Mouse (Mus musculus): ENCODE measurements around the gene Notch3.

The Notch3 gene

GRCm38 (mm10) chr17:32165803-32166595, 653 bp downstream of the Notch3 start:
- DNase-seq (ENCODE audit: low read depth) = no peak

- DNase-seq (ENCODE audit: low read depth) = no peak
Measured at GRCm38 (mm10) chr17:32165266-32165802, 1.3 kb downstream of the Notch3 start.

GRCm38 (mm10) chr17:32164780-32165179, 1.9 kb downstream of the Notch3 start:
- DNase-seq (ENCODE audit: low read depth) = no peak

GRCm38 (mm10) chr17:32163910-32164650, 2.6 kb downstream of the Notch3 start:
- no peak for DNase-seq (ENCODE audit: low read depth)

DNA sequence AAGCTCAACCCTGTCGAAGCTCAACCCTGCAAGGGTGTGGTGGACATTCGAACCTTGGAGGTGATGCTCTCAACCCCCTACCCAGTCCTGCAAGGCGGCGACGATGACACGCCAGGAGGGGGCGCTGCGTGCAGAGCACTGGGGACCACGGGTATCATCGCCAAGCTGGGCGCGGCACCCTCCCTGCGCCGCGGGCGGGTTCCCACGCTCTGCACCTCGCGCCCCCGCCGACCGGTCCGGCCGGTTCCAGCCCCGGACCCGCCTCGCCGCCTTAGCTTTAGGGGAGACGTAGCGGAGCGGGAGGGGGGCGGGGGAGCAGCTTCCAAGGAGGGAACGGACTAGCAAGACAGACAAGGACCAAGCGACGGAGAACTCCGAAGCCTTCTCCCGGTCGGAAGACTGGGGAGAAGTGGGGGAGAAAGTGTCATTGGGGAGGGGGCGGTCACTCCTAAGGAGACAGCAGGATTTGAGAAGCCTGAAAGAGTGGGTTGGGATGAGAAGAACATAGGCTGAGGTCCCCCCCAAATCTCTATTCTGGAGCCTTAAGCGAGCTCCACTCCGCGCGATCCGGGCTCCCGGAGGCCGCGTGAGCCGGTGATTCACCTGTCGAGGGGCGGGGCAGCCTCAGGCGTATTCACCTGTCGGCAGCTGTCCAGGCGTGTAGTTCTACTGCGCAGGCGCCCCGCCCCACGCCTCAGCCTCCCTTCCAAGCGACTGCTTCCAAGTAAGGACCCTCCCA, 4.4 kb downstream of the Notch3 start:
- no peak for DNase-seq (ENCODE audit: low read depth)

DNA sequence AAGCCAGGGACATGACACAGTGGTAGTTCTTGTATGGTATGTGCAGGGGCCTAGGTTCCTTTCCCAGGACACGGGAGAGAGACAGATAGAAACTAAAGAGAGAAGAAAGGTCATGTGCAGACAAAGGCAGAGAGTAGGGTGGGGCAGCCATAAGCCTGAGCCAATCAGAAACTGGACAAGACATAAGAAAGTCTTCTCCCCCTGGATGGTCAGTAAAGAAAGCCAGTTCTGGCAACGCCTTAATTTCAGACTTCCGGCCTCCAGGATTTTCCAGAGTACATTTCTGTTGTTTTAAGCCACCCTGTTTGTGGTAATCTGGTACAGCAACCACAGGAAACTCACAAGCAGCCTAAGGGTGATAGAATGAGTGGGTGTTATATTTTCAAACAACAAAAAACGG, 5.8 kb downstream of the Notch3 start:
- no peak for DNase-seq (ENCODE audit: low read depth)

DNA sequence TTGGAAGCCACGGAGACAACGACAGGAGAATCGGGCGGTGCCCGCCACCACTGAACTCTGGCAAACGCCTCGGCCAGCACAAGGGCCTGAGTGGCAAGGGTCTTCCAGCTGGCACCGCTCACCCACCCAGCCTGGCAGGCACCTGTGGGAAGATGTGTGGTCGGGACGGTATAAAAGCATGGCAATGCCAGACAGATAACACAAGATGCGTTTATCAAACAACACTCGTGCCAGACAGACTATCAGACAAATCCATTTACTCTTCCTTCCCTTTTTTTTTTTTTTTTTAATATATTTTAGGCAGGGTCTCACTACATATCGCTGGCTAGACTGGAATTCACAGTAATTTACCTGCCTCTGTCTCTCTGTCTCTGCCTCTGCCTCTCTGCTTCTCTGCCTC, 7.8 kb downstream of the Notch3 start:
- no peak for DNase-seq (ENCODE audit: low read depth)

GRCm38 (mm10) chr17:32146718-32147117, 19.9 kb downstream of the Notch3 start:
- DNase-seq (ENCODE audit: low read depth) = no peak

DNA sequence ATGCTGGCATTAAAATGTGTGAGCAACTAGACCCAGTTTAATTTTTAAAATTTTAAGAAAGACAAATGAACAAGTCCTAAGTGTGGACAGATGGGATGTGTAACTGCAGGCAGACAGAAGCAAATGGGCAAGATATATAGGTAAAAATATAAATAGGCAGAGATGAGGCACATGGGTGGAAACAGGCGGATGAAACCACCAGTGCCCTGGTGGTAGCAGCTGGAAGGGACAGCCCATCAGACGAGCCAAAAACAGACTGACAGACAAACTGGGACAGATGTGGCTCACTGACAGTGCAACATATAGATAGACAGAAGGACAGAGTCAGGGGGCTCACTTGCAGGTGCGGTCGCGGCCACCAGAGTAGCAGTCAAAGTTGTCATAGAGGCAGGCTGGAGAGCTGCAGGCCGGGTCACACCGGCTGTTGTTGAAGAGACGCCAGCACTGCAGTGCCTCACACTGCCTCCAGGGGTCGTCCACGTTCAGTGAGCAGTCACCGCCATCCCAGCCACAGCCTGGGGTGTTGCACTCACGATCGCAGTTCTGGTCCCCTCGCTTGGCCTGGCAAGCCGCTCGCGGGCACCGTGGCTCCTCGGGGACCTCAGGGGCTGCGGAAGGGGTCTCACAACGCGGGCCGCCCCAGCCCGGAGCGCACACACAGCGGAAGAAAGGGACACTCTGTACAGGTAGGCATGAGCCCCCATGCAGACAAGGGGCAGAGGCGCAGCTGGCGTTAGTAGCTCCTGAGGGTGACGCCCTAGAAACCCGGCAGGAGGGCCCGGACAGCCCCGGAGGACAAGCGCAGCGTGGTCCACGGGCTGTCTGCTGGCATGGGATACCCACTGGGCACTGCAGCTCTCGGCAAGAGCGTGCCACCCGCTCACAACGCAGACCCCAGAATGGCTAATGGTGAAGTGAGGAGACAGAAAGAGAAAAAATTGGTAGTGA, 23.5 kb downstream of the Notch3 start:
- DNase-seq (ENCODE audit: low read depth) = no peak

GRCm38 (mm10) chr17:32142234-32142633, 24.4 kb downstream of the Notch3 start:
- no peak for DNase-seq (ENCODE audit: low read depth)

GRCm38 (mm10) chr17:32133375-32133774, 33.3 kb downstream of the Notch3 start:
- DNase-seq (ENCODE audit: low read depth) = no peak

DNA sequence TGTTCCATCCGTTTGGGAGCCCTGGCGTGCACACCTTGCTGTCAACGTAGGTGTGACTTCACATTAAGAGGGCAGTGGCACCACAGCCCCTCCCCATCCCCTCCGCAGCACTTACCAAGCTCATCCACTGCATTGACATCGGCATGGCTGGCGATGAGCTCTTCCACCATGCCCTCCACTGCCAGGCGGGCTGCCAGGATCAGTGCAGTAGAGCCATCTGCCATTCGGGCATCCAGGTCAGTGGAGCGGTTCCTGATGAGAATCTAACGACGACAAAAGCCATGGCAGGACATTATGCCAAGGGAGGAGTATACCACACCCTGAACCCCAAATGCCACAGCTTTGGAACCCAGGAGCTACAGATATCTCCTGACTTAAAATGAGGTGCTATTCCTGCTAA, 34.6 kb downstream of the Notch3 start:
- no peak for DNase-seq (ENCODE audit: low read depth)

DNA sequence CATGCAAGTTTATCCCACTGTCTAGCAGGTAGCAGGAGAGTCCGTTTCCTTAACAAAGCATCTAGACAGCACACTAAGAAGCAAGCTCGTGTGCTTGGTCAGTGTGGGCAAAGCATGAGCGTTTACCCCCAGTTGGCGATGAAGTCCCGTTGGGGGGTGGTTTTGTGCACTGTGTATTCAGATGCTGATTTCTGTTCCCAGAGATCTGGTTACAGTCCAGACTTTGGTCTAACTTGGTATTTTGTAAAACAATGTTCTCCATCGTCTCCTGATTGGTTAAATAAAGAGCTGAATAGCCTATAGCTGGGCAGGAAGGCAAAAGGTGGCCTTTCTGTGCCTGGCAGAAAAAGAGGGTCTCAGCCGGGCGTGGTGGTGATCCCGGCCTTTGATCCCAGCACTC, 36.1 kb downstream of the Notch3 start:
- DNase-seq (ENCODE audit: low read depth) = no peak

DNA sequence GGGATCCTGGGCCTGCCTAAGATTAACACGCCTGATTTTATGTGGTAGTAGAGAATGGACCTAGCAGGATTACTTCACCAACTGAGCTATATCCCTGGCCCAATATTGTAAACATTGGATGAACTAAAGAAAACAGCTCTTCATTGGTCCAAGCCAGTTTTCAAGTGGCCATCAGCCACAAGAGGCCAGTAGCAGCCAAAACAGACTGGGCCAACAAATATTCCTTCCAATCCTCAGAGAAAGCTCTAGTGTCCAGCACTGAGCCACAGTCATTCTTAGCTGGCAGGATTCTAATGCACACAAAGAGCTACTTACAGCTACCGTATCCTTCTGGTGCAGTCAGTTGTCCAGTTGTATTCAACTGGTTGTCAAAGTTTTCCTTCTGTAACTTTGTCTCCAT, 39.5 kb downstream of the Notch3 start:
- no peak for DNase-seq (ENCODE audit: low read depth)

DNA sequence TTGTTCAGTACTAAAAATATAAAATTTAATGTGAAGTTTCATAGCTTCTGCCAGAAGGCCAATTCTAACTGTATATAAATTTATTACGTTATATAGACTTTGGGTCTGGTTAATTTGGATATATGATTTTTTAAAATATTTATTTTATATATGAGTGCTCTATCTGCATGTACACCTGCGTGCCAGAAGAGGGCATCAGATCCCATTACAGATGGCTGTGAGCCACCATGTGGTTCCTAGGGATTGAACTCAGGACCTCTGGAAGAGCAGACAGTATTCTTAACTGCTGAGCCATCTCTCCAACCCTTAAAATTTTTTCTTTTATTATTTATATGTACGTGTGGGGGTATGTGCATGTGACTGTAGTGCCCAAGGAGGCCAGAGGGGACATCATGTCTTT, 41.2 kb downstream of the Notch3 start:
- DNase-seq (ENCODE audit: low read depth) = no peak

GRCm38 (mm10) chr17:32123545-32123944, 43.1 kb downstream of the Notch3 start:
- DNase-seq (ENCODE audit: low read depth) = no peak

DNA sequence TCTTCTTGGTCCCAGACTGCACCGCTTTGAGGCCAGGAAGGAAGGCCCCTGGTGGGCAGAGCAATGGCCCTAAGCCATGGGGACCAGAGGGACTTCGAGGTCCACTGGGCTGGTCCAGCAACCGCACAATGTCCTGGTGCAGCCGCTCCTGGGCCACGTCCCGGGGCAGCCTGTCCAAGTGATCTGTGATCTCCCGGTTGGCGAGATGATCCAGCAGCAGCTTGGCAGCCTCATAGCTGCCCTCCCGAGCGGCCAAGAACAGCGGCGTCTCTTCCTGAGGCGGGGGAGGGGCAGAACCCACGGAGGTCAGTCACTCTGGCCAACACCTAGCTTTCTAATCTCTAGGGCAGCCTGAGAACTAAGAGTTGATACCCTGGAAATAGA, 44.1 kb downstream of the Notch3 start:
- no peak for DNase-seq (ENCODE audit: low read depth)

- DNase-seq (ENCODE audit: low read depth) = no peak
Measured at GRCm38 (mm10) chr17:32121833-32122586, 44.6 kb downstream of the Notch3 start.

GRCm38 (mm10) chr17:32120771-32121532, 45.7 kb downstream of the Notch3 start:
- DNase-seq (ENCODE audit: low read depth) = no peak

GRCm38 (mm10) chr17:32119196-32119595, 47.5 kb downstream of the Notch3 start:
- no peak for DNase-seq (ENCODE audit: low read depth)

Data from fibroblast of lung, adult 2 months (primary cell).